Mouse (Mus musculus): ENCODE results near the gene Use1.

Use1 gene

DNA sequence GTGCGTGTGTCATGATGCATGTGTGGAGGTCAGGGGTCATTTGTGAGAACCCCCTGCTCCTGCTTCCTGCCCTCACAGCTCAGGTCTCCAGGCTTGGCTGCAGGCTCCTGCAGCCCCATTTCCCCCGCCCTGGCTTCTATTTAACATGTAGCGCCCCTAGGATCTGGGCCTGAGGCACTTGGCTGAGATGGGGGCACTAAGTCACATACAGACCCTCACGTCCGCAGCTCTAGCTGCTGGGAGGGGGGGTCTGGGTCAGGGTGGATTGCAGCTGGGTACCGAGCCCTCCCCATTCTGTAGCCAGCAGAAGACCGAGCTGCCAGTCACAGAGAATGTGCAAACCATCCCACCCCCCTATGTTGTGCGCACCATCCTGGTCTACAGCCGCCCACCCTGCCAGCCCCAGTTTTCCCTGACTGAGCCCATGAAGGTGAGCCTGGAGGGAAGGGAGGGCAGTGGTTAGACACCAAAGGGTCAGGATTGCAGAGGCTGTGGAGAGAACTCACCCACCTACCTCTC is 35.9 kb downstream of the Use1 start:
- DNase-seq (ENCODE audit: low spot score) = peak; percentile 3

DNA sequence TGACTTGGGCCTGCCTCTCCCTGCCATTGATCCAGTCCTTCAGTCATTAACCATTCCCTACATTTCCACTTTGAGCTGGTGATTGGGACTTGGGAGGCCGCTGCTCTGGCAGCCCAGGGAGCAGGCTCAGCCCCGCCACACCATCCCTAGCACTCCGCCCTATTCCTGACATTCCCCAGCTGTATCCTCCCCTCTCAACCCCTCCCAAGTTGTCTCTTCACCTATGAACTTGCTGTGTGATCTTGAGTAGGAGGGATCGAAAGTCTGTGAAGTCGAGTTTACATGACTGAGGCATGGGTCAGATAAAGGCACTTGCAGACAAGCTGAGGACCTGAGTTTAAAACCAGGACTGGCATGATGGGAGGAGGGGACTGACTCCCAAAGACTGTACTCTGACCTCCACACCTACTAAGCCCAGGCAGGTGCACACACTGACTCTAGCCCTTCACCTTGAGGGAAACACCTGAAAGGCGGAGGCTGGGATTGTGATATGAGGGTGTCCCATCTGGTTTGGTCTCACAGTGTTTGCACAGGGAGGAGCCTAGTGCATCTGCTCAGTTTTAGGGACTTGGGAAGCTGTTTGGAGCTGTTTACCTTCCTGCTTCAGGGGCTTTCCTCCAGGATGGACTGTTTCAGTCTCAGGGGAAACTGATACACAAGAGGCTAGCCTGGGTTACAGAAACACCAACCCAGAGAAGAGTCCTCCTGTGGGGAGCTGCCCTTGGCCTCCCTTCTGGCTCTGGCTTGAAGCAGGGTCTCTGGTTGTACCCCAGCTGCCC is 36.6 kb downstream of the Use1 start:
- DNase-seq (ENCODE audit: low spot score) = no peak

DNA sequence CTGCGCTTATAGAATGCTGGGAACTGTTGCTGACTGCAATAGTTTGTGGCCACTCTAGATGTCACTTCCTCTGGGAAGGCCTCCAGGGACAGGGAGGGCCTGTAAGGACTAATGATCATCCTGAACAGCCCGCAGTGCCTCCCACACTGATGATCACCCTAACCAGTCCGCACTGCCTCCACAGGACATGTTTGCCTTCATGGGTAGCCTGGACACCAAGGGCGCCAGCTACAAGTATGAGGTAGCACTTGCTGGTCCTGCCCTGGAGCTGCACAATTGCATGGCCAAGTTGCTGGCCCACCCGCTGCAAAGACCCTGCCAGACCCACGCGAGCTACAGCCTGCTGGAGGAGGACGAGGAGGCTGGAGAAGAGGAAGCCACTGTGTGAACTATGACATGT is 37.4 kb downstream of the Use1 start:
- DNase-seq (ENCODE audit: low spot score) = peak; percentile 5

DNA sequence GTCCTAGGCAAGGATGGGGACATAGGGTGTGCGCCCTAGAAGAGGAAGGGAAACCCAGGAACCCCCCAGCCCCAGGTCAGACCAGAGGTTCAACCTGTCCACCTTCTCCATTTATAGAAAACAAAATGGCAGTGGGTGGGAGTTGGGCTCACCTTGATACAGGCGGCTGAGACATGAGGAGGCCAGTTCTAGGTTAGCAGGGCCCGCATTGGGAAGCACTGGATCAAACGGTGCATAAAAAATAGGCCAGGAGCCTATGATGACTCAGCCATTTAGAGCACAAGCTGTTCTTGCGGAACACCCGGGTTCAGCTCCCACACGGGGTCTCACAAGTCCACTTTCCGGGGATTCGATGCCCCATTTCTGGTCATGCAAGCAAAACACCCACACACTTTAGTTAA is 38.3 kb downstream of the Use1 start:
- no peak for DNase-seq (ENCODE audit: low spot score)

DNA sequence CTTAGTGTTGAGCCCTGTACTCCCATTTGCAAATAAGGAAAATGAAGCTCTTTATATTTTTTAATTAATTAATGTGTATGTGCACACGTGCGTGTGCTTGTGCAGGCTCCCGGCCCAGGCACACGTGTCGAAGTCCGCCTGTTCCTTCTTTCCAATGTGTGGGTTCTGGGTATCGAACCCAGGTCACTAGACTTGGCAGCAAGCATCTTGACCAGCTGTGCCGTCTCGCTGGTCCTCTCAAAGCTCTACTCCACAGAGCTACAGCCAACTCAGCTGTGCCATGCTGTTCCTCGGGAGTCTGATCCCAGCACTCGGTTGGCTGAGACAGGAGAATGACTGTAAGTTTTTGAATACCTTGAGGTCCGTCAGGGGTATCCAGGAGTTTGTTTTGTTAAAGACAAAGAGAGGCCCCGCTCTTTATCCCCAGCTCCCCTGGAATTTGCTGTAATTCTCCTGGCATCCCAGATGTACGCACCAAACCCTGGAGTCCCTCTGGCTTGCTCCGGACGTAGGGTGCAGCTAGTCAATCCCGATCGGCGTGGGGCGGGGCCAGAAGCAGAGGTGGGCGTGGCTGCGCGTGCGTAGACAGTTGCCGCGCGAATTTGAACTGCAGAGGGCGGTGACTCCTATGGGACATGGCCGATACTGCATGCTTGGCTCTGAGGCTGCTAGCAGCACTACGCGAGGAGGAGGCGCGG is 38.9 kb downstream of the Use1 start, which contains the start of gene Ankle1:
Gene Ankle1, plus strand, starts transcription at position 610 of the 698 bp plus-strand sequence.
- DNase-seq (ENCODE audit: low spot score) = peak; percentile 91

DNA sequence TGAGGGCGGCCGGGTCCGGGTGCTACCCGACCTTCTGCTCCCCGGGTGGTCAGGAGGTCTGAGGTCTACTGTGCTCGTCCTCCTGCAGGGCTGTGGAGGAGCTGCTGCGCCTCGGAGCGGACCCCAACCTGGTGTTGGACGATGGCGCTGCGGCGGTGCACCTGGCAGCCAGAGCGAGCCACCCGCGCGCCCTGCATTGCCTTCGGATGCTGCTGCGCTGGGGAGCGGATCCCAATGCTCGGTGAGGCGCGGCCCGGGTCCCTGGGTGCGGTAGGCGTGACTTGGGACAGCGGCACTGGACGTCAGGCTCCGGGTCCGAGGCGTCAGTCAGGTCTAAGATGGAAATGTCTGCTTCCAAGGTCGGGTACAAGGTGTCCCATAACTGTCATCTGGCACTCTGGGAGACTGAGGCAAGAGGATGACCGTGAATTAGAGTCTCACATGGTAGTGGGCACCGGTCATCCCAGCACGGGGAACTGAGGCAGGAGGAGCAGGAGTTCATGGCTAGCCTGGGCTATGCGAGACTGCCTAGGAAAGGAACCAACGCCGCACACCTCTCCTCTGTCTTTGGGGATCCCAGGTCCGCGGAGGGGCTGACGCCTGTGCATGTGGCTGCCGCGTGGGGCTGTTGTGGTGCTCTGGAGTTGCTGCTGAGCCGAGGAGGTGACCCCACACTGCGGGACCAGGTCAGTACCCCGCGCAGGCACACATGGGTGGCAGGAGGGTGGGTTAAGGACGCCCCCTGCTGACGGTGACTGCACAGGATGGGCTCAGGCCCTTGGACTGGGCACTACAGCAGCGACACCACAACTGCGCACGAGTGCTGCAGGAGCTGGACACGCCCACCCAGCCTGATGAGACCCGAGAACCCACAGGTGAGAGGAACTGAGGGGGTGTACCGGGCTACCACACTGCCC is 39.7 kb downstream of the Use1 start:
- DNase-seq (ENCODE audit: low spot score) = peak; percentile 60

DNA sequence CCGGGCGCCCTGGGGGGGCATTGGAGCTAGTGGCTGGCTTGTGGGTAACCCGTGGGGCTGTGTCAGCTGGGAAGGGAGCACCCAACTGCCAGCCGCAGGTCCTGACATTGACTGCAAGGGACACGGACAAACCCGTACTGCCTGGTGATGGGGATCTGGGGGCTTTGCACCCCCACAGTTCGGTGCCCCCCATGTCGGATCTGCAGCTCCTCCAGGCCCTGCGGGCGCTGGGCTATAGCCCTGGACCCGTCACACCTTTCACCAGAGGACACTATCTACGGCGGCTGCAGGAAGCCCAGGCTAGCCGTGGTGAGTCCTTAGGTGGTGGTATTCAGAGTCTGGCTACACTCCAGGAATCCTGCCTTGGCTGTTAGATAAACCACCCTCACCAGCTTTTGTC is 40.8 kb downstream of the Use1 start:
- DNase-seq (ENCODE audit: low spot score) = no peak

DNA sequence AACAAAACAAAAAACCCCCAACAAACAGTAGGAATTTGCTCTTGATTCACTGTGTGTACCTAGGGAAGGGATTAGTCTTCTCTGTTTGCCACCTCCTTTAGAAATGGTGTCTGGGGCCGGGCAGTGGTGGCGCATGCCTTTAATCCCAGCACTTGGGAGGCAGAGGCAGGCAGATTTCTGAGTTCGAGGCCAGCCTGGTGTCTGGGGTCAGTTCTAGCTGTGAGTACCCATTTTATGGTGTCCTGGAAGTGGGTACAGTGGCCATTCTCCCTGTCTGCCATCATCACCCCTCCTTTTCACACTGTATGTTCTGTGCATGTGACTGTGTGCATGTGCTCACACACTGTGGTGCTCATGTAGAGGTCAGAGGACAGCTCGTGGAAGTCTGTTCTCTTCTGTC is 41.6 kb downstream of the Use1 start:
- no peak for DNase-seq (ENCODE audit: low spot score)

DNA sequence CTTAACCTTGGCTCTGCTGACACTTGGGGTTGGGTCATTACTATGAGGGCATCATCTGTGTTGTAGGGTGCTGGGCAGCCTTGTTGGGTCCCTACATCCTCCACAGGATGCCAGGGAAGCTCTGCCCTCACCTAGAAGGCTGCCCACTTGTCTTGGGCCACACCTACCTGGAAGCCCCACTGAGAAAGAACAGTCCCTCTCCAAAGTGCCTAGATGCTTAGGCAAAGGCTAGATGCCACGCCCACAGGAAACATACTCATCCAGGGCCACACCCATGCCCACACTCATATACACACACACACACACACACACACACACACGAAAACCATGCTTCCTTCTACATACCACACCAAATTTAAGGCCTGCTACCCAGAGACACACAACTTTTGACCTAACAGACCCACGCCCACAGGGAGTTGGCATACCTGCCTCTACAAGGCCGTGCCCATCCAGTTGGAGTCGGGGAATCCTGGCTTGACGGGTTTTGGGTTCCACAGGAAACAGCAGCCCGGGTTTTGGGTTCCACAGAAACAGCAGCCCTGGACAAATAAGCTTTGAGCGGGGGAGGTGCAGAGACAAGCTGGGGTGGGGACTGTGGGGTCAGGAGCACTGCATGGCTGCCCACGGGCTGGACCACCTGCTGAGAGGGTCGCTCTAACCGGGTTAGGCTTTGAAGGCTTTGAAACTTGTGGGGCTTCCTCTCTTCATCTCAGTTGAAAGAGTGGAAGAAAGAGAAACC is 45.1 kb downstream of the Use1 start:
- no peak for DNase-seq (ENCODE audit: low spot score)
